Mouse (Mus musculus) liver, adult 2 months (tissue): ENCODE measurements around the gene Art2b.

ENCODE experiments used
- CTCF ChIP-seq: fragments of 200-500 bp; IDR thresholded peaks from 2 replicates; pipeline ENCODE4 v1.5.1; 2011; ENCODE audit warnings: low read depth, low read length, control low read depth
- POLR2A ChIP-seq: fragments of 200-500 bp; IDR thresholded peaks from 2 replicates; pipeline ENCODE4 v1.6.1; 2011; ENCODE audit warnings: low read length, control low read depth; ENCODE audit not compliant: insufficient read depth; ENCODE audit errors: extremely low read depth

- no peak for TF ChIP-seq POLR2A
- TF ChIP-seq CTCF: no peak
Measured at GRCm38 (mm10) chr7:101607845-101608244, 22.4 kb upstream of the Art2b start.
